Comparison of ENCODE assay signal across 8 mouse cellular contexts in the genomic region with DNA sequence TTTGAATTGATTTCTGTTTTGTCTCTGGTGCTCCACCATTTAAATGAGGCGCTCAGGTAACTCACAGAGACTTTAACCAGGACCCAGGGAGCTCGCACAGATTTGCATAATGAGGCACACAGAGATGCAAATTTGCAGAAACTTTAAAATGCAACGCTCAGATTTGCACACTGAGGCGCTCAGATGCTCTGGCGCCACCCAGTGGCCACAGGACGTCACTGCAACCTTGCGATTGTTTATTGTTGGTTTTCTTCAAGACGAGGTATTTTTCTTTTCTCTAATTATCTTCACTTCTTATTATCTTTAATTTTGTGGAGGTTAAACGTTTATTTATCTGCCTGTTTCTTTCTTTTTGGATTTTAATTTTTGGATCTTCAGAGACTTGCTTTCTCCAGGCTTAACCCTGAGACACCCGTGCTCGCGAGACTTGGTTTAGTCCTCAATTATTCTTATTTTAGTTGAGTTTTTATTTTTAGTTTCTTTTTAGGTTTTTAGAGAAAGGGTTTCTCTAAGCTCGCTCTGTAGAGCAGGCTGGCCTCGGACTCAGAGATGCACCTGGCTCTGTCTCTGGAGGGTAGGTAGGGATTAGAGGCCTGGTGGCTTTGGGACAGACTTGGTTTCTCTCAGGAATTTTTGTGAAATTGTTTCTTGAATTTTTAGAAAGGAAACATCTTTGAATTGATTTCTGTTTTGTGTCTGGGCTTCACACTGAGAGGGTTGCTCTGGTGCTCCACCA. TPM values are rescaled to one million over a fixed set of nuclear protein-coding genes. Genes with fewer than 3 reads are reported as not detected.
A peak's percentile ranks its signal among the peaks of the same experiment; 100 is the strongest.
DNase-seq lines count a peak whose midpoint lies in the region; ATAC-seq and TF ChIP-seq lines count a peak whose summit lies in the region.
"Not testable (repeated sequence)": the region's sequence is repeated elsewhere in the genome, so short reads cannot be mapped to it uniquely, and the experiment has no call there.

No protein-coding gene starts in this region.

- not testable (repeated sequence) for H3K27me3 ChIP-seq in forebrain, embryonic 12.5 days

- not testable (repeated sequence) for H3K4me1 ChIP-seq in bone marrow, adult 2 months (ENCODE audit: control insufficient read depth, insufficient read depth, low read length)
- H3K4me1 ChIP-seq in forebrain, embryonic 12.5 days = peaks cover 13% of the 10 kb centered on the region

- H3K4me2 ChIP-seq in forebrain, embryonic 12.5 days = not testable (repeated sequence)

- peak; percentile 45 for TF ChIP-seq CTCF in bone marrow, adult 2 months (IDR thresholded peaks at IDR 0.05; ENCODE audit: control insufficient read depth, insufficient read depth, low read length)

- H3K4me3 ChIP-seq in bone marrow, adult 2 months (replicated peaks; ENCODE audit: control insufficient read depth, low read depth, low read length); forebrain, embryonic 12.5 days (replicated peaks): not testable (repeated sequence)

- WGBS in bone marrow, adult 2 months = 53% methylated on average over 14 of the region's 14 CpGs
- 55% methylated on average over 14 of the region's 14 CpGs for WGBS in forebrain, embryonic 12.5 days

- intact Hi-C loops in heart, postnatal 10 days (cut with DNase I) = not testable (repeated sequence)

- H3K9me3 ChIP-seq in forebrain, embryonic 12.5 days = peaks cover 43% of the 10 kb centered on the region

- peak; percentile 92 to 97 for DNase-seq in heart, postnatal 10 days
- peak; percentile 97 to 100 for DNase-seq in layer of hippocampus, adult 8-10 months (ENCODE audit: low spot score in 2 of 2)
- DNase-seq in lung, postnatal 10 days = peak; percentile 95
- peak; percentile 88 for DNase-seq in ovary, postnatal 10 days (ENCODE audit: low spot score)
- peak; percentile 88 to 97 for DNase-seq in thymus, adult 18-20 months

- peaks cover 42% of the 10 kb centered on the region for H3K36me3 ChIP-seq in forebrain, embryonic 12.5 days (replicated peaks)

- peak; percentile 32 for ATAC-seq in CD4-positive, CD25-positive, alpha-beta regulatory T cell, adult 4 months
- not testable (repeated sequence) for ATAC-seq in forebrain, embryonic 12.5 days (ENCODE audit: low FRiP score)

- not testable (repeated sequence) for TF ChIP-seq POLR2A in bone marrow, adult 2 months (IDR thresholded peaks at IDR 0.05; ENCODE audit: borderline replicate concordance, control insufficient read depth, low read depth, low read length)

- H3K27ac ChIP-seq in bone marrow, adult 2 months (ENCODE audit: control insufficient read depth, insufficient read depth, low read depth, low read length, poor library complexity) = not testable (repeated sequence)
- peak overlapping the region; percentile 59 for H3K27ac ChIP-seq in forebrain, embryonic 12.5 days

- H3K9ac ChIP-seq in forebrain, embryonic 12.5 days = not testable (repeated sequence)

RNA-seq across cellular contexts. Expression of a gene that starts 10.7 kb away (rescaled TPM):
- polyA plus RNA-seq in CD4-positive, CD25-positive, alpha-beta regulatory T cell, adult 4 months (2017; shearing (Covaris generic)) = 100 to 1,000 TPM in 1 of 2 experiments, 10 to 100 TPM in 1; 25.2 to 130 TPM
- 135 and 477 TPM in 2 replicates for polyA plus RNA-seq in bone marrow, adult 2 months (2011; ENCODE audit: insufficient read depth, insufficient read length, low replicate concordance, missing spikeins)
- polyA plus RNA-seq in forebrain, embryonic 12.5 days (2016; fragmentation: Nextera tagmentation; extraction: Ambion mirVana) = 181 and 277 TPM in 2 replicates
- 10 to 100 TPM; 58.4 to 63.1 TPM for total RNA-seq in heart, postnatal 10 days (2021)
- total RNA-seq in layer of hippocampus, adult 8-10 months (2022) = 100 to 1,000 TPM in 3 of 4 experiments, 10 to 100 TPM in 1; 76.9 to 182 (median 146) TPM
